Mouse (Mus musculus): ENCODE data around the gene Elovl3. TPM values are rescaled to one million over a fixed set of nuclear protein-coding genes. Genes with fewer than 3 reads are reported as not detected.

Gene Elovl3
- total and polyA plus RNA-seq, 2 experiments from 2014 or later, result 0.11 TPM; not detected in 1

- peaks cover 58% of the 10 kb centered on the region for H3K27me3 ChIP-seq (ENCODE audit: insufficient read depth, low read length)
- peak; percentile 98 for TF ChIP-seq CTCF (IDR thresholded peaks at IDR 0.05; ENCODE audit: low read depth)
- ATAC-seq, result peak; percentile 88
Measured at GRCm38 (mm10) chr19:46135297-46135696, 3.6 kb downstream of the Elovl3 start.

GRCm38 (mm10) chr19:46135789-46136638, 4.3 kb downstream of the Elovl3 start:
- H3K9me3 ChIP-seq (ENCODE audit: low read length), result no peaks in the 10 kb centered on the region
- under 1% methylated on average over 78 of the region's 79 CpGs for WGBS
- no peak overlapping the region for H3K27ac ChIP-seq (ENCODE audit: low read depth, low read length)
- H3K4me3 ChIP-seq (ENCODE audit: low read depth, low read length), result peak overlapping the region; percentile 51
- no peaks in the 10 kb centered on the region for H3K4me1 ChIP-seq (ENCODE audit: insufficient read depth)
- TF ChIP-seq CTCF (IDR thresholded peaks at IDR 0.05; ENCODE audit: low read depth), result peak; percentile 47
- ATAC-seq (peak; percentile 32), DNase-seq (peak; percentile 60)
- no peaks in the 10 kb centered on the region for H3K36me3 ChIP-seq (ENCODE audit: insufficient read depth)
- peaks cover 54% of the 10 kb centered on the region for H3K27me3 ChIP-seq (ENCODE audit: insufficient read depth, low read length)
- H3K4me2 ChIP-seq (ENCODE audit: low read depth), result peak overlapping the region; percentile 100
- peak overlapping the region; percentile 54 for H3K9ac ChIP-seq

More at GRCm38 (mm10) chr19:46135297-46135696, 3.6 kb downstream of the Elovl3 start:
- H3K27ac ChIP-seq (ENCODE audit: low read depth, low read length), result no peak overlapping the region
- peak overlapping the region; percentile 54; the same call in 1 of the 2 replicates for H3K9ac ChIP-seq
- peak; percentile 92 for DNase-seq
- H3K4me1 ChIP-seq (ENCODE audit: insufficient read depth), result no peaks in the 10 kb centered on the region
- H3K9me3 ChIP-seq (ENCODE audit: low read length), result no peaks in the 10 kb centered on the region
- no peaks in the 10 kb centered on the region for H3K36me3 ChIP-seq (ENCODE audit: insufficient read depth)
- H3K4me2 ChIP-seq (ENCODE audit: low read depth), result peak overlapping the region; percentile 100
- 0% methylated on average over 12 of the region's 12 CpGs for WGBS
- H3K4me3 ChIP-seq (ENCODE audit: low read depth, low read length), result peak overlapping the region; percentile 51

GRCm38 (mm10) chr19:46136639-46137580, 5.2 kb downstream of the Elovl3 start:
- peak; percentile 35 for DNase-seq
- WGBS, result 3% methylated on average over 49 of the region's 49 CpGs
- 0 out of 2 replicates have a peak, but pooled peaks have one; percentile 15 for ATAC-seq
- peak; percentile 71 for TF ChIP-seq CTCF (IDR thresholded peaks at IDR 0.05; ENCODE audit: low read depth)
- H3K36me3 ChIP-seq (ENCODE audit: insufficient read depth), result no peaks in the 10 kb centered on the region
- no peak overlapping the region for H3K27ac ChIP-seq (ENCODE audit: low read depth, low read length)
- peaks cover 50% of the 10 kb centered on the region for H3K27me3 ChIP-seq (ENCODE audit: insufficient read depth, low read length)
- peak overlapping the region; percentile 54 for H3K9ac ChIP-seq
- peak overlapping the region; percentile 100 for H3K4me2 ChIP-seq (ENCODE audit: low read depth)
- H3K4me3 ChIP-seq (ENCODE audit: low read depth, low read length), result peak overlapping the region; percentile 51
- H3K4me1 ChIP-seq (ENCODE audit: insufficient read depth), result no peaks in the 10 kb centered on the region
- no peaks in the 10 kb centered on the region for H3K9me3 ChIP-seq (ENCODE audit: low read length)

- TF ChIP-seq CTCF (IDR thresholded peaks at IDR 0.05; ENCODE audit: low read depth), result no peak
- 50% methylated on average over 2 of the region's 2 CpGs for WGBS
- H3K4me1 ChIP-seq (ENCODE audit: insufficient read depth), result no peaks in the 10 kb centered on the region
- no peak overlapping the region for H3K4me2 ChIP-seq (ENCODE audit: low read depth)
- H3K9ac ChIP-seq, result no peak overlapping the region
- DNase-seq, result no peak
- H3K9me3 ChIP-seq (ENCODE audit: low read length), result no peaks in the 10 kb centered on the region
- H3K36me3 ChIP-seq (ENCODE audit: insufficient read depth), result no peaks in the 10 kb centered on the region
- no peak for ATAC-seq
- peaks cover 25% of the 10 kb centered on the region for H3K27me3 ChIP-seq (ENCODE audit: insufficient read depth, low read length)
- H3K4me3 ChIP-seq (ENCODE audit: low read depth, low read length), result no peak overlapping the region
- no peak overlapping the region for H3K27ac ChIP-seq (ENCODE audit: low read depth, low read length)
Measured at GRCm38 (mm10) chr19:46140324-46140723, 8.6 kb downstream of the Elovl3 start.

GRCm38 (mm10) chr19:46141091-46141490, 9.4 kb downstream of the Elovl3 start:
- Histone ChIP-seq H3K27ac (ENCODE audit: low read depth, low read length) (no peak overlapping the region), H3K27me3 (ENCODE audit: insufficient read depth, low read length) (peaks cover 32% of the 10 kb centered on the region), H3K4me1 (ENCODE audit: insufficient read depth) (no peaks in the 10 kb centered on the region), H3K4me3 (ENCODE audit: low read depth, low read length) (no peak overlapping the region), H3K36me3 (ENCODE audit: insufficient read depth) (no peaks in the 10 kb centered on the region), H3K9ac (no peak overlapping the region), H3K4me2 (ENCODE audit: low read depth) (no peak overlapping the region), H3K9me3 (ENCODE audit: low read length) (no peaks in the 10 kb centered on the region)
- DNase-seq (no peak), ATAC-seq (peak; percentile 43; the same call in 1 of the 2 replicates)
- WGBS, result 16% methylated on average over 6 of the region's 6 CpGs
- no peak for TF ChIP-seq CTCF (IDR thresholded peaks at IDR 0.05; ENCODE audit: low read depth)

GRCm38 (mm10) chr19:46147511-46148371, 16.0 kb downstream of the Elovl3 start, which contains the start of gene Pitx3:
Gene Pitx3 (minus strand): TSS chr19:46148326.
- Histone ChIP-seq H3K9me3 (ENCODE audit: low read length) (no peaks in the 10 kb centered on the region), H3K27me3 (ENCODE audit: insufficient read depth, low read length) (peaks cover 52% of the 10 kb centered on the region), H3K4me2 (ENCODE audit: low read depth) (peak within 1 kb of the TSS; percentile 83), H3K4me3 (ENCODE audit: low read depth, low read length) (peak within 1 kb of the TSS; percentile 40), H3K4me1 (ENCODE audit: insufficient read depth) (peaks cover 11% of the 10 kb centered on the region; the same call in 1 of the 2 replicates), H3K9ac (no peak within 1 kb of the TSS), H3K36me3 (ENCODE audit: insufficient read depth) (no peaks in the 10 kb centered on the region), H3K27ac (ENCODE audit: low read depth, low read length) (no peak within 1 kb of the TSS)
- no peak for DNase-seq
- ATAC-seq, result no peak
- TF ChIP-seq CTCF (IDR thresholded peaks at IDR 0.05; ENCODE audit: low read depth), result no peak
- WGBS, result 4% methylated on average over 47 of the region's 47 CpGs
